Mouse (Mus musculus) bone marrow, adult 2 months (tissue): Measurements from ENCODE around the gene Gpatch1. TPM values are rescaled to one million over a fixed set of nuclear protein-coding genes. Genes with fewer than 3 reads are reported as not detected.

Source experiments
- H3K27ac ChIP-seq: fragments of 200-500 bp; 2 replicates; pipeline ENCODE4 v1.5.1; 2012; ENCODE audit warnings: low read depth, mild to moderate bottlenecking, control low read depth, inconsistent platforms, low read length; ENCODE audit not compliant: control insufficient read depth, poor library complexity, insufficient read depth
- H3K4me1 ChIP-seq: fragments of 200-500 bp; 2 replicates; pipeline ENCODE4 v1.6.1; 2011; ENCODE audit warnings: low read length; ENCODE audit not compliant: control insufficient read depth, insufficient read depth
- H3K4me3 ChIP-seq: fragments of 200-500 bp; replicated peaks from 2 replicates; pipeline ENCODE3; 2011; ENCODE audit warnings: mild to moderate bottlenecking, low read depth, low read length, control low read depth; ENCODE audit not compliant: control insufficient read depth
- CTCF ChIP-seq: fragments of 200-500 bp; IDR thresholded peaks from 2 replicates; pipeline ENCODE4 v1.5.1; 2011; ENCODE audit warnings: low read length, control low read depth; ENCODE audit not compliant: control insufficient read depth, insufficient read depth
- POLR2A ChIP-seq: fragments of 200-500 bp; IDR thresholded peaks from 2 replicates; pipeline ENCODE4 v1.6.1; 2011; ENCODE audit warnings: low read depth, mild to moderate bottlenecking, control low read depth, low read length, borderline replicate concordance; ENCODE audit not compliant: control insufficient read depth
- WGBS: fragments of 180-500 bp; shearing (Covaris S2); methylation state at CpG from one replicate; pipeline ENCODE4 v1.1.7; 2018; 5-methylcytosine and 5-hydroxymethylcytosine counted together
- polyA plus RNA-seq: library from polyadenylated mRNA; stranded (reverse); fragments of >200 nt; gene quantifications from 2 replicates; pipeline ENCODE4 v1.2.4, GENCODE M21; 2011; ENCODE audit warnings: low replicate concordance; ENCODE audit not compliant: missing spikeins, insufficient read depth, insufficient read length

Gene Gpatch1
- polyA plus RNA-seq, 1 experiment = 7.1 TPM

GRCm38 (mm10) chr7:35349886-35350684, 31.8 kb upstream of the Gpatch1 start:
- Histone ChIP-seq H3K27ac (no peak overlapping the region), H3K4me1 (no peaks in the 10 kb centered on the region), H3K4me3 (no peak overlapping the region)
- WGBS = 82% methylated on average over 8 of the region's 8 CpGs
- TF ChIP-seq POLR2A = no peak
- no peak for TF ChIP-seq CTCF

- Histone ChIP-seq H3K27ac (no peak overlapping the region), H3K4me3 (no peak overlapping the region), H3K4me1 (no peaks in the 10 kb centered on the region)
- 67% methylated on average over 4 of the region's 4 CpGs for WGBS
- TF ChIP-seq POLR2A (no peak), CTCF (no peak)
Measured at GRCm38 (mm10) chr7:35349022-35349421, 30.8 kb upstream of the Gpatch1 start.

- 59% methylated on average over 17 of the region's 18 CpGs for WGBS
- no peak for TF ChIP-seq CTCF
- TF ChIP-seq POLR2A = no peak
- H3K4me3 ChIP-seq = no peak overlapping the region
- no peak overlapping the region for H3K27ac ChIP-seq
- H3K4me1 ChIP-seq = no peaks in the 10 kb centered on the region
Measured at GRCm38 (mm10) chr7:35347918-35348700, 29.9 kb upstream of the Gpatch1 start.

- whole genome bisulfite sequencing = 84% methylated on average over 5 of the region's 5 CpGs
- H3K27ac ChIP-seq = no peak overlapping the region
- TF ChIP-seq CTCF (no peak), POLR2A (no peak)
- H3K4me3 ChIP-seq = no peak overlapping the region
- H3K4me1 ChIP-seq = no peaks in the 10 kb centered on the region
Measured at GRCm38 (mm10) chr7:35344785-35345330, 26.6 kb upstream of the Gpatch1 start.

GRCm38 (mm10) chr7:35342498-35342897, 24.3 kb upstream of the Gpatch1 start:
- Histone ChIP-seq H3K4me1 (no peaks in the 10 kb centered on the region), H3K27ac (no peak overlapping the region)

GRCm38 (mm10) chr7:35341282-35341681, 23.0 kb upstream of the Gpatch1 start:
- 57% methylated on average over 6 of the region's 6 CpGs for WGBS

More at GRCm38 (mm10) chr7:35342498-35342897, 24.3 kb upstream of the Gpatch1 start:
- H3K4me3 ChIP-seq = no peak overlapping the region
- 64% methylated on average over 4 of the region's 4 CpGs for WGBS
- TF ChIP-seq POLR2A = no peak
- TF ChIP-seq CTCF = no peak

GRCm38 (mm10) chr7:35340196-35340595, 22.0 kb upstream of the Gpatch1 start:
- Histone ChIP-seq H3K4me3 (no peak overlapping the region), H3K4me1 (no peaks in the 10 kb centered on the region), H3K27ac (no peak overlapping the region)
- 52% methylated on average over 5 of the region's 5 CpGs for WGBS
- TF ChIP-seq CTCF (no peak), POLR2A (no peak)

More at GRCm38 (mm10) chr7:35341282-35341681, 23.0 kb upstream of the Gpatch1 start:
- Histone ChIP-seq H3K4me3 (no peak overlapping the region), H3K4me1 (no peaks in the 10 kb centered on the region), H3K27ac (no peak overlapping the region)
- no peak for TF ChIP-seq CTCF
- no peak for TF ChIP-seq POLR2A

- H3K4me3 ChIP-seq = peak overlapping the region; percentile 60
- H3K4me1 ChIP-seq = peaks cover 3% of the 10 kb centered on the region
- TF ChIP-seq CTCF (no peak), POLR2A (no peak)
- under 1% methylated on average over 51 of the region's 51 CpGs for WGBS
- H3K27ac ChIP-seq = no peak overlapping the region
Measured at GRCm38 (mm10) chr7:35334527-35335452, 16.6 kb upstream of the Gpatch1 start.
